Mouse (Mus musculus) thymus, postnatal 14 days (tissue): Measurements from ENCODE around the gene Dnajb4.
"Not testable (repeated sequence)": the region's sequence is repeated elsewhere in the genome, so short reads cannot be mapped to it uniquely, and the experiment has no call there.

Source experiments
- DNase-seq: peaks from one replicate; pipeline ENCODE4 v3.0.0; 2021

Gene Dnajb4

GRCm38 (mm10) chr3:152142989-152143695, 67.0 kb downstream of the Dnajb4 start:
- DNase-seq, result no peak

- DNase-seq, result no peak
These were observed 68.0 kb downstream of the Dnajb4 start for GRCm38 (mm10) chr3:152142146-152142545.

- DNase-seq, result not testable (repeated sequence)
These were observed 70.8 kb downstream of the Dnajb4 start for GRCm38 (mm10) chr3:152139308-152139707.

GRCm38 (mm10) chr3:152136106-152136505, 74.0 kb downstream of the Dnajb4 start:
- not testable (repeated sequence) for DNase-seq

GRCm38 (mm10) chr3:152133621-152134020, 76.5 kb downstream of the Dnajb4 start:
- no peak for DNase-seq

- no peak for DNase-seq
These were observed 79.1 kb downstream of the Dnajb4 start for GRCm38 (mm10) chr3:152130963-152131362.

- DNase-seq, result not testable (repeated sequence)
These were observed 80.7 kb downstream of the Dnajb4 start for GRCm38 (mm10) chr3:152129426-152129825.

- no peak for DNase-seq
These were observed 81.5 kb downstream of the Dnajb4 start for GRCm38 (mm10) chr3:152128631-152129030.
